Comparison of ENCODE assay signal across 19 mouse cellular contexts in genomic region chr6:112387947-112388346, GRCm38 (mm10). TPM values are rescaled to one million over a fixed set of nuclear protein-coding genes. Genes with fewer than 3 reads are reported as not detected.
A peak's percentile ranks its signal among the peaks of the same experiment; 100 is the strongest.
DNase-seq lines count a peak whose midpoint lies in the region; ATAC-seq and TF ChIP-seq lines count a peak whose summit lies in the region.
"Had no signal": no experiment of that assay in that cellular context is flagged by ENCODE, and none has a peak within 500 bp of the region (broad histone marks: within the 10 kb centered on the region; RNA-seq: fewer than 3 reads in every experiment).

Gene Ssu2, minus strand, starts transcription at chr6:112388023.

- H3K27me3 ChIP-seq in heart, embryonic 12.5 days (replicated peaks), result no peaks in the 10 kb centered on the region; the same call in 1 of the 2 replicates
- no peaks in the 10 kb centered on the region for H3K27me3 ChIP-seq in lung, embryonic 14.5 days (ENCODE audit: insufficient read depth, low read length)
- no peaks in the 10 kb centered on the region for H3K27me3 ChIP-seq in stomach, embryonic 16.5 days (ENCODE audit: control insufficient read depth, insufficient read depth, low read length)
- H3K27me3 ChIP-seq in hindbrain, embryonic 10.5 days (ENCODE audit: insufficient read depth, poor library complexity, severe bottlenecking), result no peaks in the 10 kb centered on the region
- H3K27me3 ChIP-seq: embryonic facial prominence, embryonic 15.5 days; forebrain, embryonic 15.5 days; hindbrain, embryonic 12.5 days; liver, embryonic 15.5 days; midbrain, embryonic 12.5 days had no signal

- no peak within 1 kb of the TSS for H3K4me3 ChIP-seq in heart, embryonic 12.5 days
- no peak within 1 kb of the TSS for H3K4me3 ChIP-seq in lung, embryonic 14.5 days (ENCODE audit: low read depth, low read length)
- H3K4me3 ChIP-seq in lung, adult 2 months (replicated peaks; ENCODE audit: extremely low read depth, low read depth, low read length), result no peak within 1 kb of the TSS
- H3K4me3 ChIP-seq in stomach, embryonic 16.5 days (replicated peaks; ENCODE audit: low read length), result no peak within 1 kb of the TSS
- no peak within 1 kb of the TSS for H3K4me3 ChIP-seq in hindbrain, embryonic 10.5 days
- H3K4me3 ChIP-seq: embryonic facial prominence, embryonic 15.5 days; forebrain, embryonic 15.5 days; hindbrain, embryonic 12.5 days; liver, embryonic 15.5 days; midbrain, embryonic 12.5 days had no signal

- H3K9me3 ChIP-seq in heart, embryonic 12.5 days (replicated peaks), result no peaks in the 10 kb centered on the region
- H3K9me3 ChIP-seq in lung, embryonic 14.5 days (ENCODE audit: low read depth, low read length), result no peaks in the 10 kb centered on the region
- no peaks in the 10 kb centered on the region for H3K9me3 ChIP-seq in stomach, embryonic 16.5 days (replicated peaks; ENCODE audit: control insufficient read depth, low read length)
- no peaks in the 10 kb centered on the region for H3K9me3 ChIP-seq in hindbrain, embryonic 10.5 days
- H3K9me3 ChIP-seq: embryonic facial prominence, embryonic 15.5 days; forebrain, embryonic 15.5 days; hindbrain, embryonic 12.5 days; liver, embryonic 15.5 days; midbrain, embryonic 12.5 days had no signal

- no peak within 1 kb of the TSS for H3K27ac ChIP-seq in heart, embryonic 12.5 days (ENCODE audit: poor library complexity, severe bottlenecking)
- H3K27ac ChIP-seq in lung, embryonic 14.5 days (ENCODE audit: low read depth), result peak within 1 kb of the TSS; percentile 32; the same call in 1 of the 2 replicates
- peak within 1 kb of the TSS; percentile 33; the same call in 1 of the 2 replicates for H3K27ac ChIP-seq in stomach, embryonic 16.5 days (ENCODE audit: low read length)
- no peak within 1 kb of the TSS for H3K27ac ChIP-seq in hindbrain, embryonic 10.5 days
- H3K27ac ChIP-seq: embryonic facial prominence, embryonic 15.5 days; forebrain, embryonic 15.5 days; hindbrain, embryonic 12.5 days; kidney, postnatal 0 days; liver, embryonic 15.5 days; midbrain, embryonic 12.5 days had no signal

- H3K4me1 ChIP-seq in heart, embryonic 12.5 days (replicated peaks), result peaks cover 8% of the 10 kb centered on the region
- H3K4me1 ChIP-seq in lung, embryonic 14.5 days (ENCODE audit: insufficient read depth), result peaks cover 5% of the 10 kb centered on the region; the same call in 1 of the 2 replicates
- H3K4me1 ChIP-seq in lung, adult 2 months (ENCODE audit: control insufficient read depth, insufficient read depth, low read length), result no peaks in the 10 kb centered on the region
- H3K4me1 ChIP-seq in stomach, embryonic 16.5 days (ENCODE audit: control insufficient read depth, insufficient read depth, low read length), result no peaks in the 10 kb centered on the region
- H3K4me1 ChIP-seq in hindbrain, embryonic 10.5 days (replicated peaks), result peaks cover 4% of the 10 kb centered on the region; the same call in 1 of the 2 replicates
- H3K4me1 ChIP-seq: forebrain, embryonic 15.5 days; hindbrain, embryonic 12.5 days; liver, embryonic 15.5 days; midbrain, embryonic 12.5 days had no signal

- no peaks in the 10 kb centered on the region for H3K36me3 ChIP-seq in heart, embryonic 12.5 days
- no peaks in the 10 kb centered on the region for H3K36me3 ChIP-seq in lung, embryonic 14.5 days (ENCODE audit: insufficient read depth)
- H3K36me3 ChIP-seq in stomach, embryonic 16.5 days (ENCODE audit: control insufficient read depth, insufficient read depth, low read length), result no peaks in the 10 kb centered on the region
- H3K36me3 ChIP-seq in hindbrain, embryonic 10.5 days, result no peaks in the 10 kb centered on the region
- H3K36me3 ChIP-seq: embryonic facial prominence, embryonic 15.5 days; forebrain, embryonic 15.5 days; hindbrain, embryonic 12.5 days; liver, embryonic 15.5 days; midbrain, embryonic 12.5 days had no signal

- DNase-seq in heart, adult 11 months, result peak; percentile 98
- peak; percentile 27 for DNase-seq in lung, embryonic 14.5 days
- DNase-seq in lung, adult 2 months, result no peak
- peak; percentile 32 for DNase-seq in heart, postnatal 4 days
- DNase-seq in hindbrain, embryonic 10.5 days (ENCODE audit: low spot score), result no peak
- DNase-seq in cerebellum, postnatal 14 days, result no peak
- DNase-seq: adrenal gland, postnatal 14 days; cerebellum, postnatal 25 days; gastrocnemius, postnatal 14 days; right cerebral cortex, postnatal 25 days had no signal

- no peak for TF ChIP-seq POLR2A in lung, adult 2 months (IDR thresholded peaks at IDR 0.05; ENCODE audit: borderline replicate concordance, extremely low read depth, low read depth, low read length)

- WGBS in heart, embryonic 12.5 days, result 64% methylated on average over 9 of the region's 9 CpGs
- WGBS in lung, embryonic 14.5 days, result 65% methylated on average over 9 of the region's 9 CpGs
- WGBS in lung, adult 2 months, result 51% methylated on average over 9 of the region's 9 CpGs
- WGBS in stomach, embryonic 16.5 days, result 75% methylated on average over 9 of the region's 9 CpGs
- WGBS in hindbrain, embryonic 10.5 days, result 83% methylated on average over 9 of the region's 9 CpGs

- no peak for ATAC-seq in heart, embryonic 12.5 days (ENCODE audit: insufficient number of reproducible peaks, low FRiP score)
- ATAC-seq in lung, embryonic 14.5 days (ENCODE audit: insufficient read depth), result no peak
- no peak for ATAC-seq in stomach, embryonic 16.5 days (ENCODE audit: insufficient read depth, low FRiP score)
- ATAC-seq: forebrain, embryonic 15.5 days had no signal

- no peak for TF ChIP-seq CTCF in lung, embryonic 14.5 days (IDR thresholded peaks at IDR 0.05; ENCODE audit: low read depth)
- TF ChIP-seq CTCF in lung, adult 2 months (IDR thresholded peaks at IDR 0.05; ENCODE audit: insufficient read depth, low read length), result no peak

- H3K4me2 ChIP-seq in heart, embryonic 12.5 days, result no peak within 1 kb of the TSS
- no peak within 1 kb of the TSS for H3K4me2 ChIP-seq in lung, embryonic 14.5 days
- no peak within 1 kb of the TSS for H3K4me2 ChIP-seq in stomach, embryonic 16.5 days (ENCODE audit: low read depth, low read length)
- H3K4me2 ChIP-seq: embryonic facial prominence, embryonic 15.5 days; forebrain, embryonic 15.5 days; hindbrain, embryonic 12.5 days; liver, embryonic 15.5 days; midbrain, embryonic 12.5 days had no signal

- no peak within 1 kb of the TSS for H3K9ac ChIP-seq in heart, embryonic 12.5 days
- H3K9ac ChIP-seq in lung, embryonic 14.5 days, result no peak within 1 kb of the TSS
- no peak within 1 kb of the TSS for H3K9ac ChIP-seq in stomach, embryonic 16.5 days (ENCODE audit: low read length)
- H3K9ac ChIP-seq: embryonic facial prominence, embryonic 15.5 days; forebrain, embryonic 15.5 days; hindbrain, embryonic 12.5 days; liver, embryonic 15.5 days; midbrain, embryonic 12.5 days had no signal

RNA-seq across cellular contexts. Expression of gene Ssu2, which starts in this region (rescaled TPM):
- polyA plus RNA-seq in heart, embryonic 12.5 days (2016; fragmentation: Nextera tagmentation; extraction: Ambion mirVana), result 0.12 and 0.17 TPM in 2 replicates
- 2.4 and 2.8 TPM in 2 replicates for polyA plus RNA-seq in lung, embryonic 14.5 days (2014; fragmentation: Nextera tagmentation; extraction: Ambion mirVana)
- 1.2 and 1.3 TPM in 2 replicates for polyA plus RNA-seq in lung, adult 2 months (2012; rRNA removed)
- total RNA-seq in heart, postnatal 4 days (2021), result 1 to 10 TPM; 3.9 to 4.1 TPM
- 2.9 and 3.5 TPM in 2 replicates for polyA plus RNA-seq in stomach, embryonic 16.5 days (2015; fragmentation: Nextera tagmentation; extraction: Ambion mirVana)
- polyA plus RNA-seq in hindbrain, embryonic 10.5 days (2016; fragmentation: Nextera tagmentation; extraction: Ambion mirVana), result 0.55 and 0.57 TPM in 2 replicates
- polyA plus RNA-seq: C2C12 had no signal

Comparison
In these comparisons a context has a peak if more than half of its experiments do, and no peak if none do; other contexts are left out.
1. DNase-seq: peak in heart, adult 11 months (single experiment), lung, embryonic 14.5 days (single experiment) and heart, postnatal 4 days (single experiment); none in lung, adult 2 months (single experiment), hindbrain, embryonic 10.5 days (single experiment) and cerebellum, postnatal 14 days (0 of 2).
2. H3K27ac ChIP-seq: peak in lung, embryonic 14.5 days (single experiment) and stomach, embryonic 16.5 days (single experiment); none in heart, embryonic 12.5 days (single experiment) and hindbrain, embryonic 10.5 days (single experiment).